Mouse (Mus musculus) MEL (cell line): ENCODE measurements around the gene Gm13103. TPM values are rescaled to one million over a fixed set of nuclear protein-coding genes. Genes with fewer than 3 reads are reported as not detected.
"Not testable (repeated sequence)": the region's sequence is repeated elsewhere in the genome, so short reads cannot be mapped to it uniquely, and the experiment has no call there.

Source experiments
- DNase-seq: peaks from one replicate; pipeline ENCODE4 v3.0.0; 2011; ENCODE audit warnings: low read depth, low spot score
- H3K27ac ChIP-seq: 2 replicates; pipeline ENCODE4 v1.5.1; 2012; ENCODE audit warnings: low read depth, mild to moderate bottlenecking, control low read depth, low read length, moderate library complexity; ENCODE audit not compliant: control insufficient read depth
- H3K27me3 ChIP-seq, 2 experiments: fragments of 150-350 bp in 1 of 2; sonication (generic) in 1 of 2; 2 replicates each; pipeline ENCODE4 v1.6.1; 2012; ENCODE audit warnings: low read length in 2 of 2, mild to moderate bottlenecking in 2 of 2, improper control_type of control experiment in 1 of 2, moderate library complexity in 1 of 2; ENCODE audit not compliant: insufficient read depth in 2 of 2, control insufficient read depth in 1 of 2
- H3K36me3 ChIP-seq, 2 experiments: 2 replicates each; pipeline ENCODE4 v1.6.1; 2012 to 2014; ENCODE audit warnings: low read length in 2 of 2, improper control_type of control experiment in 1 of 2, inconsistent platforms in 1 of 2, mild to moderate bottlenecking in 1 of 2; ENCODE audit not compliant: insufficient read depth in 2 of 2, control insufficient read depth in 1 of 2
- H3K4me1 ChIP-seq, 2 experiments: fragments of 150-350 bp in 1 of 2; sonication (generic) in 1 of 2; 2 replicates each; pipeline ENCODE4 v1.6.1; 2012; ENCODE audit warnings: low read length in 2 of 2, improper control_type of control experiment in 1 of 2, mild to moderate bottlenecking in 1 of 2; ENCODE audit not compliant: insufficient read depth in 2 of 2, control insufficient read depth in 1 of 2
- H3K4me3 ChIP-seq, 2 experiments: fragments of 150-350 bp in 1 of 2; sonication (generic) in 1 of 2; 2 replicates each; pipeline ENCODE4 v1.5.1; 2012; ENCODE audit warnings: low read depth in 2 of 2, low read length in 2 of 2, mild to moderate bottlenecking in 2 of 2, moderate library complexity in 2 of 2, control low read depth in 1 of 2, improper control_type of control experiment in 1 of 2; ENCODE audit not compliant: control insufficient read depth in 1 of 2, insufficient read depth in 1 of 2
- H3K79me2 ChIP-seq: 2 replicates; pipeline ENCODE4 v1.6.1; 2012; ENCODE audit warnings: mild to moderate bottlenecking, low read length, moderate library complexity; ENCODE audit not compliant: control insufficient read depth, poor library complexity, insufficient read depth
- H3K9ac ChIP-seq: 2 replicates; pipeline ENCODE4 v1.6.1; 2012; ENCODE audit warnings: low read depth, mild to moderate bottlenecking, control low read depth, low read length, moderate library complexity; ENCODE audit not compliant: control insufficient read depth, poor library complexity, severe bottlenecking
- H3K9me3 ChIP-seq: fragments of 150-350 bp; sonication (generic); replicated peaks from 2 replicates; pipeline ENCODE4 v1.6.1; 2012; ENCODE audit warnings: mild to moderate bottlenecking, low read length, improper control_type of control experiment, moderate library complexity; ENCODE audit not compliant: insufficient read depth
- polyA plus RNA-seq, 2 experiments: library from polyadenylated mRNA; stranded (reverse) in 1 of 2; unstranded in 1 of 2; fragments of >175 nt in 1 of 2; fragments of >200 nt in 1 of 2; gene quantifications; 2 replicates each; pipeline versions ENCODE4 v1.2.1 to v1.2.4; 2012; ENCODE audit warnings: low replicate concordance in 2 of 2, low read depth in 1 of 2; ENCODE audit not compliant: insufficient read length in 2 of 2, insufficient read depth in 1 of 2, missing spikeins in 1 of 2
- total RNA-seq: library from RNA; depleted of rRNA; stranded (reverse); fragments of 300-350 nt; gene quantifications from 2 replicates; pipeline ENCODE4 v1.2.3, GENCODE M21; 2012; rRNA removed

Gene Gm13103
- total and polyA plus RNA-seq, 3 experiments = not detected

DNA sequence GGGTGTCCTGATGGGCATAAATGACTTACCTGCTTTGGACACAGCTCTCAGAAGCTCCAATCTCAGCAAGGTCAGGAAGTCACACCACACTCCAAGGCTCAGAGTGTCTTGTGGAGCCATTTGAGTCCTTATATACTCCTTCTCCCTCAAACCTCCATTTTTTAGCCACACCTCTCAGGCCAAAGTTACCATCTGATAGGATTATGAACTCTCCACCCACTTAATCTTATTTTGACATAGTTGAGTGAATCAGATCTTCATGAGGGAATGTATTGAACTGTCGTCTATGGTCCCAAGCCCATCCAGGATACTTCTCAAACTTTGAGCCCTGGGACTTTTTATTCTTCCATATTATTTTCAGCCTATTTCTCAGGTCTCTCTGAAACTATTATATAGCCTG is 54.0 kb downstream of the Gm13103 start, which contains the start of gene Pramef6:
TSS of gene Pramef6 (minus strand) at position 101 of the 400 bp plus-strand sequence.
- H3K27ac ChIP-seq, H3K79me2 ChIP-seq, H3K4me3 ChIP-seq: not testable (repeated sequence)

More for the DNA sequence above, 54.0 kb downstream of the Gm13103 start, which contains the start of gene Pramef6:
- H3K36me3 ChIP-seq, H3K4me1 ChIP-seq, DNase-seq, H3K9me3 ChIP-seq, H3K27me3 ChIP-seq, H3K9ac ChIP-seq: not testable (repeated sequence)

Other genes starting within 250 kb of the Gm13103 start
- gene Gm13083, start 231.5 kb upstream of the Gm13103 start, total RNA-seq = not detected in 2 replicates
- gene Gm13083, start 231.5 kb upstream of the Gm13103 start, polyA plus RNA-seq = not detected
- not detected in 2 replicates for gene Gm13088, start 189.3 kb upstream of the Gm13103 start, total RNA-seq
- not detected for gene Gm13088, start 189.3 kb upstream of the Gm13103 start, polyA plus RNA-seq
- not detected in 2 replicates for gene Gm13089, start 143.8 kb upstream of the Gm13103 start, total RNA-seq
- gene Gm13089, start 143.8 kb upstream of the Gm13103 start, polyA plus RNA-seq = not detected
- not detected in 2 replicates for gene Gm13078, start 127.0 kb upstream of the Gm13103 start, total RNA-seq
- not detected for gene Gm13078, start 127.0 kb upstream of the Gm13103 start, polyA plus RNA-seq
- not detected in 2 replicates for gene Gm13023, start 57.1 kb upstream of the Gm13103 start, total RNA-seq
- gene Gm13023, start 57.1 kb upstream of the Gm13103 start, polyA plus RNA-seq = not detected
- gene Gm13084, start 30.4 kb upstream of the Gm13103 start, total RNA-seq = not detected in 2 replicates
- gene Gm13084, start 30.4 kb upstream of the Gm13103 start, polyA plus RNA-seq = not detected
- gene Pramef6, start 53.9 kb downstream of the Gm13103 start, total RNA-seq = not detected in 2 replicates
- not detected for gene Pramef6, start 53.9 kb downstream of the Gm13103 start, polyA plus RNA-seq
- gene Pramef25, start 104.5 kb downstream of the Gm13103 start, total RNA-seq = not detected in 2 replicates
- gene Pramef25, start 104.5 kb downstream of the Gm13103 start, polyA plus RNA-seq = not detected
- not detected in 2 replicates for gene Gm13101, start 120.5 kb downstream of the Gm13103 start, total RNA-seq
- not detected for gene Gm13101, start 120.5 kb downstream of the Gm13103 start, polyA plus RNA-seq
- not detected in 2 replicates for gene Pramef17, start 147.9 kb downstream of the Gm13103 start, total RNA-seq
- gene Pramef17, start 147.9 kb downstream of the Gm13103 start, polyA plus RNA-seq = not detected
- gene Pramel4, start 212.6 kb downstream of the Gm13103 start, total RNA-seq = not detected in 2 replicates
- under 1 TPM in 1 of 2 experiments, not detected in 1; 0.07 TPM for gene Pramel4, start 212.6 kb downstream of the Gm13103 start, polyA plus RNA-seq